Mouse (Mus musculus) bone marrow, adult 2 months (tissue): ENCODE results near the gene Kdm6a. TPM values are rescaled to one million over a fixed set of nuclear protein-coding genes. Genes with fewer than 3 reads are reported as not detected.

Experiments used
- H3K27ac ChIP-seq: fragments of 200-500 bp; 2 replicates; pipeline ENCODE4 v1.5.1; 2012; ENCODE audit warnings: low read depth, mild to moderate bottlenecking, control low read depth, inconsistent platforms, low read length; ENCODE audit not compliant: control insufficient read depth, poor library complexity, insufficient read depth
- H3K4me1 ChIP-seq: fragments of 200-500 bp; 2 replicates; pipeline ENCODE4 v1.6.1; 2011; ENCODE audit warnings: low read length; ENCODE audit not compliant: control insufficient read depth, insufficient read depth
- H3K4me3 ChIP-seq: fragments of 200-500 bp; replicated peaks from 2 replicates; pipeline ENCODE3; 2011; ENCODE audit warnings: mild to moderate bottlenecking, low read depth, low read length, control low read depth; ENCODE audit not compliant: control insufficient read depth
- CTCF ChIP-seq: fragments of 200-500 bp; IDR thresholded peaks from 2 replicates; pipeline ENCODE4 v1.5.1; 2011; ENCODE audit warnings: low read length, control low read depth; ENCODE audit not compliant: control insufficient read depth, insufficient read depth
- POLR2A ChIP-seq: fragments of 200-500 bp; IDR thresholded peaks from 2 replicates; pipeline ENCODE4 v1.6.1; 2011; ENCODE audit warnings: low read depth, mild to moderate bottlenecking, control low read depth, low read length, borderline replicate concordance; ENCODE audit not compliant: control insufficient read depth
- WGBS: fragments of 180-500 bp; shearing (Covaris S2); methylation state at CpG from one replicate; pipeline ENCODE4 v1.1.7; 2018; 5-methylcytosine and 5-hydroxymethylcytosine counted together
- polyA plus RNA-seq: library from polyadenylated mRNA; stranded (reverse); fragments of >200 nt; gene quantifications from 2 replicates; pipeline ENCODE4 v1.2.4, GENCODE M21; 2011; ENCODE audit warnings: low replicate concordance; ENCODE audit not compliant: missing spikeins, insufficient read depth, insufficient read length

Kdm6a gene
- polyA plus RNA-seq: 8.5 and 11.8 TPM in 2 replicates

DNA sequence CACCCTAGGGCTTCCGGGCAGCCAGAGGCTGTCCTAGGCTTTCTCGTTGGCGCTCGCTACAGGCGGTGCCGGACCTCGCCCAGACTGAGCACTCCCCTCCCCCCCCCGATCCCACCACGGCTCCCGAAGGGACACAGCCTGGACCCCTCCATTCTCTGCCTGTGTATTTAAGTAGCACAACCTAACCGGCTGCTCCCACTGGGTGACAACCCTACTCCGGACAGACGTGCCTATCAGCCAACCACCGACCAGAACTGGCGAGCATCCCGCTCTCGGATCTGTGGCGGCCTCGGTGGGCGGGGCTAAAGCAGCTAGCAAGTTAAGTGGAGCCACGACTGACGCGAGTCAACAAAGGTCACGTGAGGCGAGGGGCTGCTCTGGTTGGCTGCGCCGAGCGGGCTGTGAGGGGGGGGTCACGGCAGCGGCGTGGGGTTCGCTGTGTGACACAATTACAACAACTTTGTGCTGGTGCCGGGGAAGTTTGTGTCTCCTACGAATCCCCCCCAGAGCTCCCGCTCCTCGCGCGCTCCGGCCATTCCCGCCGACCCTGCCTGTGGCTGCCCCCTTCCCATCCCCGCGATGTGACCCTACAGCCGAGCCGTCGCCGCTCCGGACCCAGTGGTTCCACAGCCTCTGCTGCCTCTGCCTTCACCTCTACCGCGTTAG, at the start of gene Kdm6a:
Kdm6a (plus strand) TSS at position 384 of the 666 bp plus-strand sequence.
- Histone ChIP-seq H3K4me1 (no peaks in the 10 kb centered on the region), H3K27ac (peak within 1 kb of the TSS; percentile 92), H3K4me3 (peak within 1 kb of the TSS; percentile 94)
- no peak for TF ChIP-seq CTCF
- TF ChIP-seq POLR2A: no peak; the same call in 1 of the 2 replicates
- 1% methylated on average over 47 of the region's 50 CpGs for WGBS

DNA sequence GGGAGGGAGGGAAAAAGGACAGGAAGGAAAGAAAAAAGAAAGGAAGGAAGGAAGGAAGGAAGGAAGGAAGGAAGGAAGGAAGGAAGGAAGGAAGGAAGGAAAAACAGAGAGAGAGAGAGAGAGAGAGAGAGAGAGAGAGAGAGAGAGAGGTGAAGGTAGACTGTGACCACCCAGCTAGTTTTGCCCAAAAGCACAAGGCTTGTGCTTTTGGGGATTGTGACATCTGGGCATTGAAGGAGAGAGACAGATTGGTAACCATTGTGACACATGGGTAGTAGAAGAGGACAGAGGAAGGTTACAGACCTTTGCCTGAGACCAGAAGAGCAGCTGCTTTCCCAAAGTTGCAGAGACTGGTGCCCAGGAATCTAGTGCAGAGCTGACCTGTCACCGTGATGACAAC, 16.8 kb upstream of the Kdm6a start, which contains the start of gene Dusp21:
Dusp21 (plus strand) TSS at position 301 of the 400 bp plus-strand sequence.
- 83% methylated on average over 1 of the region's 1 CpGs for WGBS
- no peak within 1 kb of the TSS for H3K27ac ChIP-seq
- TF ChIP-seq POLR2A (no peak), CTCF (no peak)
- H3K4me1 ChIP-seq: no peaks in the 10 kb centered on the region
- no peak within 1 kb of the TSS for H3K4me3 ChIP-seq

DNA sequence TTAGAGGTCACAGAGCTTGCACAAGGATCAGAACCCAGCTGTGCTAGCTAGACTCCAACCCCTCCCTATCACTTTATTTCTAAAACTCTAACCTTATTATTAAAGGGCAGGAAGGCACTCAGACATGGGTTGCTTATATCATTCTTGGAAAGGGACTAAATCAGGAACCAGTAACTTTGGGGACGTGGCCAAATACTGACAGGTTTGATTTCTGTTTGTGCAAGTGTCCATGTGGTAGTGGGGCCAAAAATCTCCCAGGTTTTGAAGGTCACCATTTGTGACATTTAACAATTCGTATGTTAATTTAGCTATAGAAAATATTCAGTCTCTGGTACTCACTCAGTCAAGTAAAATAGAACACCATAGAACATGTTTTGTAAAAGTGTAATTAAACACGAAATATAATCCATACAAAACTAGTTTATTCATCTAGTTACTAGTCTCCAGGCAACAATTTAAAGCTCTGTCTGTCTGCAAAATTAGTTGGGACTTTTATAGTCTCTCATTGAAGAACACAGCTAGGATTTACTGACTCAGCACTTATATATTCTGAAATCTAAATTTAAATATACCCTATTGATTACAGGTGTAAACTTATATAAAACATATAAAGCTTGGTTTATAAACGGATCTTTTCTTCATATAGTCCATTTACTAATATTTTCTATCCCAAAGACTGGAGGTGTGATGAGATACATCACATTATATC, 1.5 kb upstream of the Kdm6a start:
- Histone ChIP-seq H3K4me1 (no peaks in the 10 kb centered on the region), H3K4me3 (no peak overlapping the region), H3K27ac (no peak overlapping the region)
- TF ChIP-seq POLR2A: no peak
- no peak for TF ChIP-seq CTCF
- WGBS: 62% methylated on average over 4 of the region's 4 CpGs

DNA sequence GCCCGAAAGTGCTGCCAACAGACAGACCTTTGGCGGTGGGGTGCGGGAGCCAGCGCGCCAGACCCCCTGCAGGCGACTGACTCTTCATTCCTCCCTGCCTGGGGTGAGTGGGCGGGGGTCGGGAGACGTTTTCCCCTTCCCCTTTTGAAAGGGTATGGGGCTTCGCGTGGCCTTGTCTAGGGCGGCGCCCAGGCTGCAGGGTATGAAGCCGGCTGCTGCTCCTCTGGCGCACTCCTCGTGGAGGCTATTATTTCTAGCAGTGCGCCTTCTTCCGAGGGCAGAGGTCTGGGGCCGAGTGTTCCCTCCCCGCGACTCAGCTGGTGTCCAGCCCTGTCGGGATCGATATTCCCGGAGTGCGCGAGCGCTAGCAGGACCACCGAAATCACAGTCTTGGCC, 581 bp upstream of the Kdm6a start:
- H3K27ac ChIP-seq: peak overlapping the region; percentile 77
- no peaks in the 10 kb centered on the region for H3K4me1 ChIP-seq
- WGBS: 0% methylated on average over 26 of the region's 28 CpGs
- H3K4me3 ChIP-seq: peak overlapping the region; percentile 94
- TF ChIP-seq CTCF (no peak), POLR2A (no peak)

DNA sequence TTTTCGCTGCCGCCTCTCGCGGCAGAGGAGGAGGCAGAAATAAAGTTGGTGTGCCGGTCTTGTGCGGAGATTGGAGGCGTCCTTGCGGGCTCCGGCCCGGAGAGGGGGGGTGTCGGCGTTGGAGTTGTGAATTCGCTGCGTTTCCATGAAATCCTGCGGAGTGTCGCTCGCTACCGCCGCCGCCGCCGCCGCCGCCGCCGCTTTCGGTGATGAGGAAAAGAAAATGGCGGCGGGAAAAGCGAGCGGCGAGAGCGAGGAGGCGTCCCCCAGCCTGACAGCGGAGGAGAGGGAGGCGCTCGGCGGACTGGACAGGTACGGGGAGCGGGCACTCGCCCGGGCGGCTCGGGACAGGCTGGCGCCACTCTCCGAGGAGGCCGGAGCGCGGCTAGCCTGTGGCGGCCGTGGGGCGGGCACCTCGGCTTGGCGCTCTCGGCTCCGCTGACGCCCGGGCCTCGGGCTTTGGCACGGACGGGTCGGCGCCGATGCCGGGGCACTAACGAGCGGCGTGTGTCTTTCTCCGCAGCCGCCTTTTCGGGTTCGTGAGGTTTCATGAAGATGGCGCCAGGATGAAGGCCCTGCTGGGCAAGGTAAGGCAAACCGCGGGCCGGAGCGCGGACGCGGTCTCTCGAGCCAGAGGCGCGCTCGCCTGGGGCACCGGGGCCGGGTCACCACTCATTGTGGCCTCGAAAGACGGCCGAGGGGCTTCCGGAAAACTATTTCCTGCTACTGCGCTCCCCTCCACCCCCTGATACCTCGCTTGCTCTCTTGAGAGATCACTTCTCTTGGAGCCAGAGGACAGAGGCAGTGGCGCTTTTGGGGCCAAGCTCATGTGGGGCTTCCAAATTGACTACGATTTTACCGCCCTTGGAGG, 721 bp downstream of the Kdm6a start:
- WGBS: under 1% methylated on average over 87 of the region's 95 CpGs
- TF ChIP-seq POLR2A: no peak
- TF ChIP-seq CTCF: no peak
- peak overlapping the region; percentile 94 for H3K4me3 ChIP-seq
- H3K27ac ChIP-seq: peak overlapping the region; percentile 92
- no peaks in the 10 kb centered on the region for H3K4me1 ChIP-seq

DNA sequence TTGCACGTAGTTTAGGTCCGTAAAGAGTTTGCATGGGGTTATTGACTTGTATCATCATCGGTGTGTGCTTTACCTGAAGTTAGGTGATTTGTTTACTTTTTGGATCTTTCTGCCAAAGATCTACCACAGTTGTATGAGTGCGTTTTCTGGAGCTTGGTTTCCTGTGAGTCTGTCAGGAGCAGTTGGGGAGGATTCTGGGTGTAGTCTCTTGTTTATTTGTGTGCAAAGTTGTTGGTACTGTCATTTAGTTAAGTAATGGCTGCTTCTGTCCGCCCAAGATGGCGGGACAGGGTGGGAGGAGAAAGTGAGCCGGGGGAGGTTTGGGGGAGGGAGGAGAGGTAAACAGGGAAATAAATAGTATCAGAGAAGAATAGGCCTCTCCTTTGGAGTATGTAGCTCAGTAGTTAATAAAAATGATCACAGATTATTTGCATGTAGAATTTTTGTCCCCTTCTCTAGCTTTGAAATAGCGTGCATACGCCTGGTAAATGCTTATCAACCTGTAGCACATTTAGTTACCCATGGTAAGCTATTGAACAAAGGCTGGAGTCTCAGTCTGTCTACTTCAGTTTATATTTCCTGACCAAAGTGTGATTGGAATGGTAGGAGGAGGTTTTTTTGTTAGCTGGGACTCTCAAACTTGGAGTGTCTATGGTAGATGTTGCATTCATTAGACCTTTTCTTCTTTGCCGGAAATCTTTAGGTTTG, 1.7 kb downstream of the Kdm6a start:
- WGBS: under 1% methylated on average over 10 of the region's 10 CpGs
- Histone ChIP-seq H3K4me3 (peak overlapping the region; percentile 94), H3K4me1 (no peaks in the 10 kb centered on the region), H3K27ac (peak overlapping the region; percentile 92; the same call in 1 of the 2 replicates)
- TF ChIP-seq POLR2A (no peak), CTCF (no peak)

DNA sequence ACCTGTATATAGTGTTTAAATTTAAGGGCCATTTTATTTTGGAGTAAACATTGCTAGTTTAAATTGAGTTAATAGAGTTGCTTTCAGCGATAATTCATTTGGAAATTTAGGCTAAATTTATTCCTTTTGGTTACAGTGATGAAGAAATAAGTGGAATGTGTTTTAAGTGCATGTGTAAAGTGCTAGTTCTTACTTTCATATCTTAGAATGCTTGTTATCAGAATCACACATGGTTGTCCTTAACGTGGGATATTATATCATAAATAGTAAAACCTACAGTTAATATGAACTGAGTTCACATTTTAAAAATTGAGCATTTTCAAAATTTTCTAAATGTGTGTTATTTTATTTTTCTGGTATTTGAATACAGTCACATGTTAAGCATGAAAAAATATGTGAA, 2.7 kb downstream of the Kdm6a start:
- WGBS: 28% methylated on average over 2 of the region's 2 CpGs
- no peaks in the 10 kb centered on the region for H3K4me1 ChIP-seq
- no peak overlapping the region for H3K27ac ChIP-seq
- TF ChIP-seq CTCF (no peak), POLR2A (no peak)
- H3K4me3 ChIP-seq: no peak overlapping the region

DNA sequence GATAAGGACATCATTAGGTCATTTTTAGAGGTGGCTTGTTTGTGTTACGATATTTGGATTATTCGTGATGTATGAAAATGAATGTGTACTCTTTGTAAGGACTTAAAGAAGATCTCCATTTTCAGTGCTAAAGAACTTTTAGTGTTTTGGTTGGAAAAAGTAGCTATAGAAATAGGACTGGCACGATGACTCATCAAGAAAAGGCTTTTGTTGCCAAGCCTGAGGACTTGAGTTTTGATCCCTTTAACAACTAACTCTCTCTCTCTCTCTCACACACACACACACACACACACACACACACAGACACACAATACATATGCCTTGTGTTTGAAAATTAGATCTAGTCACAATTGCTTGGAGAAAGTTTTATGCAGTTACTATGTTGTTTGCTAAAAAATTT, 4.6 kb downstream of the Kdm6a start:
- Histone ChIP-seq H3K27ac (no peak overlapping the region), H3K4me3 (no peak overlapping the region), H3K4me1 (no peaks in the 10 kb centered on the region)
- WGBS: 53% methylated on average over 3 of the region's 3 CpGs
- TF ChIP-seq POLR2A (no peak), CTCF (no peak)
